Mouse (Mus musculus): ENCODE results near the gene Apol10b. TPM values are rescaled to one million over a fixed set of nuclear protein-coding genes. Genes with fewer than 3 reads are reported as not detected.
"Not testable (repeated sequence)": the region's sequence is repeated elsewhere in the genome, so short reads cannot be mapped to it uniquely, and the experiment has no call there.

The Apol10b gene
- polyA plus RNA-seq (2012; fragmentation: generic; extraction: Trizol), result 1.6 TPM

GRCm38 (mm10) chr15:77595961-77596360 is at the start of gene Apol10b:
Gene Apol10b (minus strand): TSS chr15:77596125.
- Histone ChIP-seq H3K79me2 (ENCODE audit: control insufficient read depth, insufficient read depth) (no peaks in the 10 kb centered on the region), H3K4me3 (peak within 1 kb of the TSS; percentile 23), H3K36me3 (ENCODE audit: control insufficient read depth, insufficient read depth) (no peaks in the 10 kb centered on the region), H3ac (ENCODE audit: control insufficient read depth, insufficient read length) (no peak within 1 kb of the TSS), H3K27me3 (ENCODE audit: control insufficient read depth, insufficient read depth, insufficient read length) (no peaks in the 10 kb centered on the region), H3K4me2 (ENCODE audit: low read depth) (peak within 1 kb of the TSS; percentile 100)
- TF ChIP-seq SRF (IDR thresholded peaks at IDR 0.05; ENCODE audit: control insufficient read depth, insufficient read length, low read depth), result peak; percentile 78
- TF ChIP-seq TCF3 (IDR thresholded peaks at IDR 0.05; ENCODE audit: insufficient read length, low read depth), result no peak

GRCm38 (mm10) chr15:77643176-77643575 is 47.3 kb upstream of the Apol10b start, which contains the start of gene Apol11b:
Gene Apol11b (minus strand): TSS chr15:77643286.
- H3K36me3 ChIP-seq (ENCODE audit: control insufficient read depth, insufficient read depth); H3K4me2 ChIP-seq (ENCODE audit: low read depth); H3ac ChIP-seq (ENCODE audit: control insufficient read depth, insufficient read length); H3K4me3 ChIP-seq; H3K79me2 ChIP-seq (ENCODE audit: control insufficient read depth, insufficient read depth): not testable (repeated sequence)
- H3K27me3 ChIP-seq (ENCODE audit: control insufficient read depth, insufficient read depth, insufficient read length), result peaks cover 12% of the 10 kb centered on the region

GRCm38 (mm10) chr15:77629822-77630221 is 33.9 kb upstream of the Apol10b start:
- not testable (repeated sequence) for H3K4me2 ChIP-seq (ENCODE audit: low read depth); H3K4me3 ChIP-seq; H3K36me3 ChIP-seq (ENCODE audit: control insufficient read depth, insufficient read depth); H3ac ChIP-seq (ENCODE audit: control insufficient read depth, insufficient read length); H3K79me2 ChIP-seq (ENCODE audit: control insufficient read depth, insufficient read depth)
- peaks cover 38% of the 10 kb centered on the region for H3K27me3 ChIP-seq (ENCODE audit: control insufficient read depth, insufficient read depth, insufficient read length)

GRCm38 (mm10) chr15:77628647-77629046 is 32.7 kb upstream of the Apol10b start:
- not testable (repeated sequence) for H3K4me3 ChIP-seq; H3ac ChIP-seq (ENCODE audit: control insufficient read depth, insufficient read length); H3K4me2 ChIP-seq (ENCODE audit: low read depth); H3K79me2 ChIP-seq (ENCODE audit: control insufficient read depth, insufficient read depth); H3K36me3 ChIP-seq (ENCODE audit: control insufficient read depth, insufficient read depth)
- H3K27me3 ChIP-seq (ENCODE audit: control insufficient read depth, insufficient read depth, insufficient read length), result peaks cover 34% of the 10 kb centered on the region

GRCm38 (mm10) chr15:77626471-77626870 is 30.5 kb upstream of the Apol10b start:
- not testable (repeated sequence) for H3K79me2 ChIP-seq (ENCODE audit: control insufficient read depth, insufficient read depth); H3K36me3 ChIP-seq (ENCODE audit: control insufficient read depth, insufficient read depth); H3ac ChIP-seq (ENCODE audit: control insufficient read depth, insufficient read length); H3K4me2 ChIP-seq (ENCODE audit: low read depth); H3K4me3 ChIP-seq
- H3K27me3 ChIP-seq (ENCODE audit: control insufficient read depth, insufficient read depth, insufficient read length), result peaks cover 12% of the 10 kb centered on the region

GRCm38 (mm10) chr15:77624710-77625109 is 28.8 kb upstream of the Apol10b start:
- H3K4me2 ChIP-seq (ENCODE audit: low read depth), result no peak overlapping the region

GRCm38 (mm10) chr15:77606069-77606468 is 10.1 kb upstream of the Apol10b start:
- Histone ChIP-seq H3K36me3 (ENCODE audit: control insufficient read depth, insufficient read depth) (no peaks in the 10 kb centered on the region), H3K79me2 (ENCODE audit: control insufficient read depth, insufficient read depth) (no peaks in the 10 kb centered on the region), H3ac (ENCODE audit: control insufficient read depth, insufficient read length) (no peak overlapping the region), H3K4me2 (ENCODE audit: low read depth) (no peak overlapping the region), H3K27me3 (ENCODE audit: control insufficient read depth, insufficient read depth, insufficient read length) (peaks cover 5% of the 10 kb centered on the region), H3K4me3 (no peak overlapping the region)
- no peak for TF ChIP-seq TCF3 (IDR thresholded peaks at IDR 0.05; ENCODE audit: insufficient read length, low read depth)
- no peak for TF ChIP-seq MYOG (IDR thresholded peaks at IDR 0.05; ENCODE audit: control insufficient read depth in 1 of 3, insufficient read depth in 1 of 3, insufficient read length in 2 of 3, low read depth in 2 of 3)
- TF ChIP-seq TCF12 (IDR thresholded peaks at IDR 0.05; ENCODE audit: insufficient read depth, poor library complexity, severe bottlenecking), result no peak
- no peak for TF ChIP-seq USF1 (IDR thresholded peaks at IDR 0.05; ENCODE audit: low read depth)
- no peak for TF ChIP-seq E2F4 (IDR thresholded peaks at IDR 0.05; ENCODE audit: insufficient read depth)
- no peak for TF ChIP-seq POLR2A (IDR thresholded peaks at IDR 0.05; ENCODE audit: insufficient read length, low read depth)
- TF ChIP-seq POLR2AphosphoS2 (IDR thresholded peaks at IDR 0.05; ENCODE audit: insufficient read length, low read depth), result no peak
- no peak for TF ChIP-seq MAX (IDR thresholded peaks at IDR 0.05; ENCODE audit: low read depth)
- no peak for TF ChIP-seq MYOD1 (IDR thresholded peaks at IDR 0.05; ENCODE audit: control insufficient read depth in 1 of 3, insufficient read length in 2 of 3, low read depth in 2 of 3)
- TF ChIP-seq REST (IDR thresholded peaks at IDR 0.05; ENCODE audit: insufficient read depth, insufficient read length), result no peak
- no peak for TF ChIP-seq CEBPB (IDR thresholded peaks at IDR 0.05; ENCODE audit: insufficient read depth, poor library complexity, severe bottlenecking)
- TF ChIP-seq SRF (IDR thresholded peaks at IDR 0.05; ENCODE audit: control insufficient read depth, insufficient read length, low read depth), result no peak

More at GRCm38 (mm10) chr15:77624710-77625109, 28.8 kb upstream of the Apol10b start:
- Histone ChIP-seq H3ac (ENCODE audit: control insufficient read depth, insufficient read length) (no peak overlapping the region), H3K27me3 (ENCODE audit: control insufficient read depth, insufficient read depth, insufficient read length) (peaks cover 21% of the 10 kb centered on the region), H3K79me2 (ENCODE audit: control insufficient read depth, insufficient read depth) (no peaks in the 10 kb centered on the region), H3K4me3 (no peak overlapping the region), H3K36me3 (ENCODE audit: control insufficient read depth, insufficient read depth) (no peaks in the 10 kb centered on the region)
- TF ChIP-seq USF1 (IDR thresholded peaks at IDR 0.05; ENCODE audit: low read depth), result no peak
- no peak for TF ChIP-seq CEBPB (IDR thresholded peaks at IDR 0.05; ENCODE audit: insufficient read depth, poor library complexity, severe bottlenecking)
- TF ChIP-seq POLR2A (IDR thresholded peaks at IDR 0.05; ENCODE audit: insufficient read length, low read depth), result no peak
- TF ChIP-seq REST (IDR thresholded peaks at IDR 0.05; ENCODE audit: insufficient read depth, insufficient read length), result no peak
- no peak for TF ChIP-seq MAX (IDR thresholded peaks at IDR 0.05; ENCODE audit: low read depth)
- TF ChIP-seq MYOG (IDR thresholded peaks at IDR 0.05; ENCODE audit: control insufficient read depth in 1 of 3, insufficient read depth in 1 of 3, insufficient read length in 2 of 3, low read depth in 2 of 3), result no peak
- TF ChIP-seq POLR2AphosphoS2 (IDR thresholded peaks at IDR 0.05; ENCODE audit: insufficient read length, low read depth), result no peak
- TF ChIP-seq SRF (IDR thresholded peaks at IDR 0.05; ENCODE audit: control insufficient read depth, insufficient read length, low read depth), result no peak
- no peak for TF ChIP-seq E2F4 (IDR thresholded peaks at IDR 0.05; ENCODE audit: insufficient read depth)
- TF ChIP-seq TCF3 (IDR thresholded peaks at IDR 0.05; ENCODE audit: insufficient read length, low read depth), result no peak
- TF ChIP-seq TCF12 (IDR thresholded peaks at IDR 0.05; ENCODE audit: insufficient read depth, poor library complexity, severe bottlenecking), result no peak
- TF ChIP-seq MYOD1 (IDR thresholded peaks at IDR 0.05; ENCODE audit: control insufficient read depth in 1 of 3, insufficient read length in 2 of 3, low read depth in 2 of 3), result no peak

Data from myocyte (in vitro differentiated cells).